Mouse (Mus musculus) MEL (cell line): ENCODE measurements around the gene Tomm40l.

Source experiments
- BHLHE40 ChIP-seq: IDR thresholded peaks from 2 replicates; pipeline ENCODE4 v1.6.1; 2012; ENCODE audit warnings: low read depth, mild to moderate bottlenecking, inconsistent platforms, low read length, improper control_type of control experiment, borderline replicate concordance
- CTCF ChIP-seq, 3 experiments: IDR thresholded peaks in 2 of 3; conservative IDR thresholded peaks in 1 of 3; 2 replicates each; pipeline ENCODE4 v1.5.1; 2011 to 2012; ENCODE audit warnings: low read length in 3 of 3, low read depth in 2 of 3, mild to moderate bottlenecking in 2 of 3, improper control_type of control experiment in 1 of 3, inconsistent platforms in 1 of 3, mixed read lengths in 1 of 3, moderate library complexity in 1 of 3; ENCODE audit not compliant: control insufficient read depth in 1 of 3, insufficient read depth in 1 of 3, poor library complexity in 1 of 3, severe bottlenecking in 1 of 3
- GABPA ChIP-seq: IDR thresholded peaks from 2 replicates; pipeline ENCODE4 v1.6.1; 2012; ENCODE audit warnings: low read depth, mild to moderate bottlenecking, inconsistent platforms, low read length, improper control_type of control experiment, moderate library complexity
- GATA1 ChIP-seq: IDR thresholded peaks from 2 replicates; pipeline ENCODE4 v1.6.1; 2011; ENCODE audit warnings: low read depth, low read length, improper control_type of control experiment
- KAT2A ChIP-seq: conservative IDR thresholded peaks from 2 replicates; pipeline ENCODE4 v1.6.1; 2012; ENCODE audit warnings: low read depth, low read length, improper control_type of control experiment, inconsistent platforms
- MAFK ChIP-seq: IDR thresholded peaks from 2 replicates; pipeline ENCODE4 v1.6.1; 2011; ENCODE audit warnings: low read depth, mild to moderate bottlenecking, low read length, improper control_type of control experiment, borderline replicate concordance
- MAZ ChIP-seq: IDR thresholded peaks from 2 replicates; pipeline ENCODE4 v1.6.1; 2012; ENCODE audit warnings: low read depth, mild to moderate bottlenecking, inconsistent platforms, low read length, improper control_type of control experiment
- MYC ChIP-seq: IDR thresholded peaks from 2 replicates; pipeline ENCODE4 v1.6.1; 2011; ENCODE audit warnings: low read depth, mild to moderate bottlenecking, low read length, improper control_type of control experiment, moderate library complexity
- NRF1 ChIP-seq: IDR thresholded peaks from 2 replicates; pipeline ENCODE4 v1.6.1; 2014; ENCODE audit warnings: low read depth, mild to moderate bottlenecking, inconsistent platforms, low read length, improper control_type of control experiment, moderate library complexity; ENCODE audit not compliant: poor library complexity, insufficient read depth, severe bottlenecking
- POLR2A ChIP-seq, 2 experiments: IDR thresholded peaks; 2 replicates each; pipeline ENCODE4 v1.6.1; 2011 to 2012; ENCODE audit warnings: low read length in 2 of 2, mild to moderate bottlenecking in 2 of 2, control low read depth in 1 of 2, improper control_type of control experiment in 1 of 2, low read depth in 1 of 2, moderate library complexity in 1 of 2; ENCODE audit not compliant: control insufficient read depth in 1 of 2, insufficient read depth in 1 of 2, poor library complexity in 1 of 2
- SIN3A ChIP-seq: IDR thresholded peaks from 2 replicates; pipeline ENCODE4 v1.6.1; 2012; ENCODE audit warnings: low read length, improper control_type of control experiment, inconsistent platforms
- TAL1 ChIP-seq: IDR thresholded peaks from 2 replicates; pipeline ENCODE4 v1.6.1; 2012; ENCODE audit warnings: mild to moderate bottlenecking, inconsistent platforms, low read length, moderate library complexity, mixed read lengths
- USF2 ChIP-seq, 2 experiments: IDR thresholded peaks; 2 replicates each; pipeline ENCODE4 v1.6.1; 2011 to 2012; ENCODE audit warnings: improper control_type of control experiment in 2 of 2, low read length in 2 of 2, borderline replicate concordance in 1 of 2, inconsistent platforms in 1 of 2, low read depth in 1 of 2, mild to moderate bottlenecking in 1 of 2; ENCODE audit not compliant: insufficient read depth in 1 of 2
- ZC3H11A ChIP-seq: IDR thresholded peaks from 2 replicates; pipeline ENCODE4 v1.6.1; 2012; ENCODE audit warnings: low read depth, mild to moderate bottlenecking, inconsistent platforms, low read length, improper control_type of control experiment

- TF ChIP-seq CTCF (IDR thresholded peaks at IDR 0.05 in 2 of 3, conservative IDR thresholded peaks at IDR 0.05 in 1 of 3; ENCODE audit: control insufficient read depth in 1 of 3, insufficient read depth in 1 of 3, low read depth in 2 of 3, low read length in 3 of 3, poor library complexity in 1 of 3, severe bottlenecking in 1 of 3) (no peak), TAL1 (no peak), USF2 (IDR thresholded peaks at IDR 0.05; ENCODE audit: borderline replicate concordance in 1 of 2, insufficient read depth in 1 of 2, low read depth in 1 of 2, low read length in 2 of 2) (no peak), SIN3A (no peak), GATA1 (no peak), BHLHE40 (no peak), KAT2A (no peak), GABPA (no peak), MYC (no peak), MAZ (no peak), POLR2A (IDR thresholded peaks at IDR 0.05; ENCODE audit: control insufficient read depth in 1 of 2, insufficient read depth in 1 of 2, low read depth in 1 of 2, low read length in 2 of 2, poor library complexity in 1 of 2) (no peak), MAFK (no peak), ZC3H11A (no peak), NRF1 (no peak)
These were observed 7.4 kb upstream of the Tomm40l start for GRCm38 (mm10) chr1:171229750-171230149.
